Mouse (Mus musculus) hindbrain, embryonic 16.5 days (tissue): Measurements from ENCODE around the gene Asb2. TPM values are rescaled to one million over a fixed set of nuclear protein-coding genes. Genes with fewer than 3 reads are reported as not detected.

ENCODE experiments used
- ATAC-seq: fragments of 200-750 bp; cut with Nextera tagmentation; 2 replicates; pipeline ENCODE4 v1.8.0; 2017; ENCODE audit warnings: moderate TSS enrichment, moderate library complexity
- H3K27ac ChIP-seq: fragments of 300-500 bp; sonication (generic); 2 replicates; pipeline ENCODE4 v1.5.1; 2014; ENCODE audit warnings: low read depth, mild to moderate bottlenecking, control low read depth, low read length, moderate library complexity
- H3K27me3 ChIP-seq: fragments of 300-500 bp; sonication (generic); replicated peaks from 2 replicates; pipeline ENCODE4 v1.6.1; 2014; ENCODE audit warnings: low read length; ENCODE audit not compliant: control insufficient read depth, insufficient read depth
- H3K36me3 ChIP-seq: fragments of 300-500 bp; sonication (generic); 2 replicates; pipeline ENCODE4 v1.6.1; 2014; ENCODE audit warnings: mild to moderate bottlenecking, low read length, moderate library complexity, mixed read lengths; ENCODE audit not compliant: control insufficient read depth, insufficient read depth
- H3K4me1 ChIP-seq: fragments of 300-500 bp; sonication (generic); 2 replicates; pipeline ENCODE4 v1.6.1; 2014; ENCODE audit warnings: low read depth, low read length; ENCODE audit not compliant: control insufficient read depth, insufficient read depth
- H3K4me2 ChIP-seq: fragments of 300-500 bp; sonication (generic); 2 replicates; pipeline ENCODE4 v1.6.1; 2014; ENCODE audit warnings: mild to moderate bottlenecking, low read length, control low read depth, moderate library complexity
- H3K4me3 ChIP-seq: fragments of 300-500 bp; sonication (generic); 2 replicates; pipeline ENCODE4 v1.5.1; 2014; ENCODE audit warnings: mild to moderate bottlenecking, low read length, control low read depth, moderate library complexity
- H3K9ac ChIP-seq: fragments of 300-500 bp; sonication (generic); 2 replicates; pipeline ENCODE4 v1.6.1; 2014; ENCODE audit warnings: low read depth, mild to moderate bottlenecking, control low read depth, low read length, moderate library complexity
- H3K9me3 ChIP-seq: fragments of 300-500 bp; sonication (generic); 2 replicates; pipeline ENCODE4 v1.6.1; 2014; ENCODE audit warnings: mild to moderate bottlenecking, low read length, moderate library complexity; ENCODE audit not compliant: control insufficient read depth
- WGBS: fragments of 180-500 bp; shearing (Covaris S2); extraction: QIAGEN DNeasy Blood & Tissue Kit; methylation state at CpG from one replicate; pipeline ENCODE4 v1.1.7; 2014; 5-methylcytosine and 5-hydroxymethylcytosine counted together
- polyA plus RNA-seq: library from polyadenylated mRNA; unstranded; fragments of >200 nt; fragmentation: Nextera tagmentation; extraction: Ambion mirVana; gene quantifications from 2 replicates; pipeline ENCODE4 v1.2.1, GENCODE M21; 2015

Asb2 gene
- polyA plus RNA-seq, 1 experiment from 2014 or later = 1.4 TPM

DNA sequence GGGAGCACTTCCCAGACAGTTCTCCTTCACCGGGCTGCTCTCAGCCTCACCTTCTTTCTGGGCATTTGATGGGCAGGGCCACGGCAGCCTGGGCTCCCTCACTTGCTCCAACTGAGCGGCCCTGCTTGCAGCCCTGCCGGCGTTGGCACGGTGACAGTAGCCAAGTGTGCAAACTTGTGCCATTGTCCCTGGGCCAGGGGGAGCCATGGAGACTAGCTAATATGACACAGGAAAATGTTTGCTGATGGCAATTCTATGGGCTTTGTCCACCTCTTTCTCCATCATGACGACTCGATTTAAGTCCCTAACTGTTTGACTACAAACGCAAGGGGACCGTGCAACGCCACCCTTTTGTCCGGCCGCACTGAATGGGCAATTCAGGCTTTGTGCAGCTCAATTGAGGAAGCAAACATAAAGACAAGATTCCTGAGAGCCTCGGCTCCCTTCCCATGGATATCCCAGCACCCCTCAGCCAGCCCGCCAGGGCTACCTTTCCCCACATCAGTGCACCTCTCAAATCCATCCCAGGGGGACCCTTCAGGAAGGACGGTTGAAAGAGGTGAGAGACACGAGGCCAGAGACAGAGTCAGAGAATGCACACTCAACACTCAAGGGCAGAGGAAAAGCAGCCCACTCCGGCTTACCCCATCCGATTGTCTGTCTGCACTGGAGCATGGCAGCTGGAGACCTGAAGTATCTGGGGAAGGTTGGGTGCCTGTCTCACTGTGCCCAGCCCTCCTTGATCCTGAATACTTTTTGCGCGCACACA is 41.7 kb downstream of the Asb2 start:
- WGBS = 17% methylated on average over 20 of the region's 21 CpGs
- H3K9me3 ChIP-seq = no peaks in the 10 kb centered on the region
- H3K36me3 ChIP-seq = no peaks in the 10 kb centered on the region
- H3K4me2 ChIP-seq = peak overlapping the region; percentile 60
- H3K4me1 ChIP-seq = peaks cover 22% of the 10 kb centered on the region
- peak overlapping the region; percentile 70 for H3K27ac ChIP-seq
- H3K9ac ChIP-seq = no peak overlapping the region
- peaks cover 6% of the 10 kb centered on the region; the same call in 1 of the 2 replicates for H3K27me3 ChIP-seq
- H3K4me3 ChIP-seq = peak overlapping the region; percentile 8; the same call in 1 of the 2 replicates
- peak; percentile 77 for ATAC-seq

DNA sequence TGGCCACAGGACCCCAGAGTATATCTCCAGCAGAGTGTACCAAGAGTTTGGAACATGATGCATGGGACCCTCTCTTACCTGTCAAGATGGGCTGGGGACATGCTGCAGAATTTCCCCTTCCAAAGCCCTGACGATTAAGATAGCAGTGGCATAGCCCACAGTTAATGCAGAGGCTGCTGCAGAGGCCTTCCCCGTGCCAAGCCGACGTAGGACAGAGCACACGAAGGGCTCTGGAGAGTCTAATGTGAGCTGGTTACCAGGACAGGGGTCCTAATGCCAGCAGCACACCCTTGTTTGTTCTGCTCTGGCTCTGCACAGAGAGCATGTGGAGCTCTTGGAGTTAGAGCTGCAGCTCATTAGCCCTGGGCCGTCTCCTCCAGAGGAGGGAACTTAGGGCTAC is 42.5 kb downstream of the Asb2 start:
- ATAC-seq = peak; percentile 21

DNA sequence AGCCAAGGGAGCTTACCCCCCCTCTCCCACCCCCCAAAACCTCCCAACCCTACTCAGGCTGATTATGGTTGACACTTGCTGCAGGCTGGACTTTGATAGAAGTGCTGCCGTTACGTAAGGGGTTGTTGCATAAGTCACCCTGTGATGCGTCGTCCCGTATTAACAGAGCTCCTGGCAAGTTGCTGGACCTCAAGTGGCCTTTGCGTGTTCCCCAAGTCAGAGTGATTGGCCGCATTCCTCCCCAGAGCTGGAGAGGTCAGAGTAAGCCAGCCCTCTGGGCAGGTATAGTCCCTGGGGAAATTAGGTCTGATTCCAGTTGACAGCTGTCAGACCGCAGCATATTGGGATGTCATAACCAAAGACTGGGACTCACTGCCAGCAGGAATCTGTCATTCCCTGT is 43.9 kb downstream of the Asb2 start:
- WGBS = 73% methylated on average over 8 of the region's 8 CpGs

More for the DNA sequence above, 42.5 kb downstream of the Asb2 start:
- H3K27ac ChIP-seq = peak overlapping the region; percentile 70
- H3K36me3 ChIP-seq = no peaks in the 10 kb centered on the region
- 36% methylated on average over 6 of the region's 6 CpGs for WGBS
- H3K4me3 ChIP-seq = no peak overlapping the region
- peaks cover 22% of the 10 kb centered on the region for H3K4me1 ChIP-seq
- H3K4me2 ChIP-seq = peak overlapping the region; percentile 60; the same call in 1 of the 2 replicates
- H3K27me3 ChIP-seq = peaks cover 6% of the 10 kb centered on the region; the same call in 1 of the 2 replicates
- H3K9ac ChIP-seq = no peak overlapping the region
- H3K9me3 ChIP-seq = no peaks in the 10 kb centered on the region

DNA sequence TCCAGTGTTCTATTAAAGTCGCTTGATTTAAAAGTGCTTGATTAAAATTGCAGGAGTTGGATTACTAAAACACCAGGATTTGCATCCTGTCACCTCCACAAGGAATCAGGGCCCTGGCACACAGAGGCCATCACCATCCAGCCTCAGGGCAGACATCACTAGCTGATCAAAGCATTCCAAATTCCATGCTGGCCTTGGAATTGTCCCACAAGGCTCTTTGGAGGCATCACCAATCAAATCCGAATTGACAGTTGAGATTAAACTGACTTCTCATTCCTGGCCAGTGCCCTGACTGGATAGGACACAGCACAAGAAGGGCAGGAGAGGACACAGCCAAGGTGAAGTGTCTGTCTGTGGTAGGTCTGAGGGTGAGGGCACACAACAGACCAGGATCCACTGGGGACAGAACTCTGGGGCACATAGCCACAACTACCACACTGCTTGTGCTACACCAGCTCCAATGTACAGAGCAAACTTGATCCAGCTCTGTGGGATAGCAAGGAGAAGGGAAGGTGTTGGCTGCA is 45.0 kb downstream of the Asb2 start, which contains the start of gene Fam181a:
Fam181a (plus strand) TSS at position 232 of the 524 bp plus-strand sequence.
- no peak for ATAC-seq
- no peak within 1 kb of the TSS for H3K4me3 ChIP-seq

More for the DNA sequence above, 43.9 kb downstream of the Asb2 start:
- Histone ChIP-seq H3K36me3 (no peaks in the 10 kb centered on the region), H3K4me1 (peaks cover 22% of the 10 kb centered on the region), H3K27me3 (peaks cover 6% of the 10 kb centered on the region; the same call in 1 of the 2 replicates), H3K4me2 (no peak overlapping the region), H3K9ac (no peak overlapping the region), H3K27ac (no peak overlapping the region), H3K9me3 (no peaks in the 10 kb centered on the region), H3K4me3 (no peak overlapping the region)
- no peak for ATAC-seq

DNA sequence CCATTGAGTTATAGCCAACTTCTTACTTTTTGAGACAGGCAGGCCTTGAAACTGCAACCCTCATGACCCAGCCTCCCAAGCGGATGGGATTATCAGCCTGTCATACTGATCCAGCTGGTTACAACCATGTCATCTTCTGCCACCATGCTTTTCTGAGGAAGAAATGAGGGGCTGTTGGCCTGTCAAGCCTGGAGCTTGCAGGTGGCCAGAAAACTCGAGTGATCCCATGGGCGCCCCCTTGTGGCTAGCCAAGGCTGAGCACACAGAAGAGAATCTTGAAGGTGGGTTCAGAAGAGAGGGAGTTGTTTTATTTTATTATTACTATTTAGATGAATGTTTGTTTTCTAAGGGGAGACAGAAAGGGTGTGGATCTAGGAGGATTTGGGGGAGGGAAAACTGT is 49.1 kb downstream of the Asb2 start:
- ATAC-seq = peak; percentile 21; the same call in 1 of the 2 replicates
- H3K4me2 ChIP-seq = no peak overlapping the region

More for the DNA sequence above, 45.0 kb downstream of the Asb2 start, which contains the start of gene Fam181a:
- Histone ChIP-seq H3K27ac (no peak within 1 kb of the TSS), H3K36me3 (no peaks in the 10 kb centered on the region), H3K9ac (no peak within 1 kb of the TSS), H3K4me1 (peaks cover 20% of the 10 kb centered on the region), H3K4me2 (no peak within 1 kb of the TSS), H3K27me3 (peaks cover 5% of the 10 kb centered on the region; the same call in 1 of the 2 replicates), H3K9me3 (no peaks in the 10 kb centered on the region)
- whole genome bisulfite sequencing = 75% methylated on average over 2 of the region's 2 CpGs

DNA sequence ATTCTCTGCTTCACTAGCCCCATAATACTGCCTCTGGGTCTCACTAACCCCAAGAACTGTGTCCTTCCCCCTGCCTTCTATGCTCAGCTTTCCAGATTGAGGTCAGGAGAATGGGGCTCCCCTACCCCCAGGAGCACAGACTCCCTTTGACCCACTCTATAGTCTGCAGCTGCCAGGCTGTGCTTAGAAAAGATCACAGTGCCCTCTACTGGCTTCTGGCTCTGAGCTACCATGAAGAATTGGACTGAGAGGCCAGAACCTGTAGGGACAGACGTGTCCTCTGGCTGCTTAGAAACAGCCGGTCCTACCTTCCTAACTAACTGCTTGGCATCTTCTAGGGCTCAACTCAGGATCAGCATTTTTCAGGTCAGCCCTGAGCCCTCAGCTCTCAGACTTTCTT is 49.6 kb downstream of the Asb2 start:
- Histone ChIP-seq H3K4me1 (no peaks in the 10 kb centered on the region), H3K27ac (no peak overlapping the region), H3K4me2 (no peak overlapping the region), H3K36me3 (no peaks in the 10 kb centered on the region), H3K9ac (no peak overlapping the region), H3K4me3 (no peak overlapping the region), H3K27me3 (no peaks in the 10 kb centered on the region), H3K9me3 (no peaks in the 10 kb centered on the region)
- ATAC-seq = peak; percentile 76
- WGBS = 31% methylated on average over 2 of the region's 2 CpGs

More for the DNA sequence above, 49.1 kb downstream of the Asb2 start:
- Histone ChIP-seq H3K9ac (no peak overlapping the region), H3K27ac (no peak overlapping the region), H3K27me3 (no peaks in the 10 kb centered on the region), H3K4me1 (no peaks in the 10 kb centered on the region), H3K9me3 (no peaks in the 10 kb centered on the region), H3K4me3 (no peak overlapping the region), H3K36me3 (no peaks in the 10 kb centered on the region)
- 26% methylated on average over 3 of the region's 3 CpGs for WGBS

DNA sequence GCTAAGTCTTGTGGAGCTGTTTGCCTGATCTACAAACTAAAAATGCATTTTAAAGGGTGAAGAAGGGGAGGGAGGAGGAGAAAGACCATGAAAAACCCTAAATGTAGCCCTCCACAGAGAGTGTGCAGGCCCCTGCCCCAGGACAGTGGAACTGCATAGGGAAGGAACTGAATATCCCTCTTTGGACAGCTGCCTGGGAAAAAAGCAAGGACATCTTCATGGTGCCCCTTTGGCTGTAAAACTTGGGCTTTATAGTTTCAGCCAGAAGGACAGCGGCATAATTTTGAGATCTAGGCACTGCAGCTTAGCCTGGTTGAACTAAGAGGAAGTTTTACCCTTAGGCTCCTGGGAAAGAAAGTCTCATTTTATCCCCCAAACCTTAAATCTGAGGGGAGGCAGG is 52.8 kb downstream of the Asb2 start:
- H3K36me3 ChIP-seq = no peaks in the 10 kb centered on the region
- no peaks in the 10 kb centered on the region for H3K9me3 ChIP-seq
- no peak overlapping the region for H3K27ac ChIP-seq
- H3K4me2 ChIP-seq = no peak overlapping the region
- WGBS = 83% methylated on average over 1 of the region's 1 CpGs
- H3K4me1 ChIP-seq = no peaks in the 10 kb centered on the region
- H3K27me3 ChIP-seq = no peaks in the 10 kb centered on the region
- H3K4me3 ChIP-seq = no peak overlapping the region
- no peak for ATAC-seq
- no peak overlapping the region for H3K9ac ChIP-seq

DNA sequence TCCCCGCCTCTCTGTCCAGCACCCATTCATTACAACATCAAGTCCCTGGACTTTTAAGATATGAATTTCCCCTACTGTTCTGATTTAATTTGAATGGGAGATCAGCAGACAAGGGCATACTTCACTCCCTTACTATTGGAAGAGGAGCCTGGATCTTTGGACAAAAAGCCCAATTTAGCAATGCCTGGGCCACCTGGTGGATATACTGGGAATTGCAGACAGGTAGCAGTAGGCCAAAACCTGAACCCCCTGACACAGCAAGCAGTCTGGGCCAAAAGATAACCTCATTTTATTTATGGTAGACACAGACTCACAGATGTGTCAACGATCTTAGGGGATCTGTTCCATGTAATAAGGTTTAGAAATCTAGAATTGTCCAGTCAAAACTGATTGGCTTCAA is 54.2 kb downstream of the Asb2 start:
- Histone ChIP-seq H3K4me1 (no peaks in the 10 kb centered on the region), H3K4me2 (no peak overlapping the region), H3K4me3 (no peak overlapping the region), H3K27ac (no peak overlapping the region), H3K36me3 (no peaks in the 10 kb centered on the region), H3K9ac (no peak overlapping the region), H3K27me3 (no peaks in the 10 kb centered on the region), H3K9me3 (no peaks in the 10 kb centered on the region)
- no peak for ATAC-seq
- WGBS = 43% methylated on average over 2 of the region's 2 CpGs

DNA sequence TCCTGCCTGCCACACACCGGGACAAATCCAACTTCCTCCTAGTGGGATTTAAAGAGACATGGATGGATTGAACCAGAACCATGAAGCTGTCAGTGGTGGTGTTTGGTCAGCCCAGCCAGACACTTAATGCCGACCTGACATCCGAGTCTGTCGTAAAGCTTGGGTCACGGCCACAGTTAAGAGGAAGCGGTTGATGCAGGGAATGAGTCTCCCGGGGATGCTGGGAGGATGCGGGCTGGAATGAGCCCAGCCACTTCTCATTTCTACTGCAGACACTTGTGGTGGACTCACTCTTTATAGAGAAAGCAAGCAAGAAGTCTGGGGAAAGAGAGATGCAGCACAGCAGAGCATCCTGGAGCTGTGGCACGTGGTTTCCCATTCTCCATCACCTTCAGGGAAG is 55.3 kb downstream of the Asb2 start:
- no peaks in the 10 kb centered on the region for H3K9me3 ChIP-seq
- H3K9ac ChIP-seq = no peak overlapping the region
- H3K27ac ChIP-seq = no peak overlapping the region
- 77% methylated on average over 9 of the region's 9 CpGs for WGBS
- H3K4me2 ChIP-seq = no peak overlapping the region
- no peak for ATAC-seq
- peaks cover 3% of the 10 kb centered on the region; the same call in 1 of the 2 replicates for H3K4me1 ChIP-seq
- H3K36me3 ChIP-seq = no peaks in the 10 kb centered on the region
- H3K4me3 ChIP-seq = no peak overlapping the region
- H3K27me3 ChIP-seq = no peaks in the 10 kb centered on the region
